Mouse (Mus musculus): Measurements from ENCODE around the gene Poc1a.

DNA sequence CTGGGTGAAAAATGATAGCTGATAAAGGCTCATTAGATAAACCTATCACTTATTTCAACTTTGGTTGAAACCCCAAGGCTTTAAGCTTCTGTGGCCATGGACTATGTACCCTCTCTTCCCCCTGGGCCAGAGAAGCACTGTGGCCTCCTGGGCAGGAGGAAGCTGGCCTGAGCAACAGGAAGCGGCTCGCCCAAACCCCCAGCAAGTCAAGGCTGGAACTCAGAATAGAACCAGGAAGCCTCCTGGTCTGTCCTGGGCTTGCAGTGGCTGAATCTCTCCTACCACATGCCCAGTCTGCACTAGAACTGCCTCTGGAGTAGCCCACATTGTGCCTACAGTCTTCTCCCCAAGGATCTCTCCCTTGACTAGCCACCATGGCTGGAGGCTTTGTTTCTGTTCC lies 27.7 kb downstream of the Poc1a start:
- no peak for TF ChIP-seq CTCF (IDR thresholded peaks at IDR 0.05; ENCODE audit: control insufficient read depth, insufficient read depth, insufficient read length)
- TF ChIP-seq FOSL1 (IDR thresholded peaks at IDR 0.05; ENCODE audit: insufficient read depth, low read length, poor library complexity, severe bottlenecking), result no peak
- TF ChIP-seq USF1 (IDR thresholded peaks at IDR 0.05; ENCODE audit: low read depth), result no peak
- TF ChIP-seq MAX (IDR thresholded peaks at IDR 0.05), result no peak
- TF ChIP-seq MYOD1 (IDR thresholded peaks at IDR 0.05; ENCODE audit: control insufficient read depth, insufficient read length, low read depth), result no peak
- TF ChIP-seq CEBPB (IDR thresholded peaks at IDR 0.05; ENCODE audit: low read depth), result no peak
